Mouse (Mus musculus): ENCODE results near the gene Borcs8. TPM values are rescaled to one million over a fixed set of nuclear protein-coding genes. Genes with fewer than 3 reads are reported as not detected.
A peak's percentile ranks its signal among the peaks of the same experiment; 100 is the strongest.

The Borcs8 gene
- total RNA-seq (2022): 10 to 100 TPM; 41.6 to 46.4 (median 43.8) TPM

- DNase-seq (ENCODE audit: low spot score in 2 of 2): peak; percentile 98 to 99
These were observed at the start of gene Borcs8, which contains the start of the genes Rfxank and Mef2b for GRCm38 (mm10) chr8:70139026-70139857. Borcs8 (plus strand) TSS chr8:70139499. Rfxank (minus strand) TSS chr8:70139154. Mef2b (plus strand) TSS chr8:70139711.

DNA sequence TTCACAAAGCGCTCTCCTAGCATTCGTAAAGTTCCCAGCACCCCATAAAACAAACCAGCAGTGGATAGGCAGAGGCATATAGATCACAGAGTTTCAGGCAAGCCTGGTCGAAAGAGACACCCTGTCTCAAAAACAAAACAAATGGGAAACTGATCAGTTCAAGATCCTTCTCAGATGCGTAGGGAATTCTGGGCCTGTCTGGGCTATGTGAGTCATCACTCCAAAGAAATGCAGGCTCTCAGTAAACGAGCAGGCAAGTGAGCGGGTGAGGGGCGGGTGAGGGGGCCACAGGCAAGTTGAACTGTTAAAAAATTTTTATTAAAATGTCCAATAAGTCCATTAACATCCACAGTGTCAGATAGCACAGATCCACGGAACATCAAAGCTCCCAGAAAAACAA lies 46.5 kb upstream of the Borcs8 start:
- DNase-seq (ENCODE audit: low spot score in 2 of 2): no peak

GRCm38 (mm10) chr8:70099276-70099675 lies 40.0 kb upstream of the Borcs8 start:
- DNase-seq (ENCODE audit: low spot score in 2 of 2): no peak

- DNase-seq (ENCODE audit: low spot score in 2 of 2): no peak
These were observed 39.1 kb upstream of the Borcs8 start for GRCm38 (mm10) chr8:70100241-70100640.

DNA sequence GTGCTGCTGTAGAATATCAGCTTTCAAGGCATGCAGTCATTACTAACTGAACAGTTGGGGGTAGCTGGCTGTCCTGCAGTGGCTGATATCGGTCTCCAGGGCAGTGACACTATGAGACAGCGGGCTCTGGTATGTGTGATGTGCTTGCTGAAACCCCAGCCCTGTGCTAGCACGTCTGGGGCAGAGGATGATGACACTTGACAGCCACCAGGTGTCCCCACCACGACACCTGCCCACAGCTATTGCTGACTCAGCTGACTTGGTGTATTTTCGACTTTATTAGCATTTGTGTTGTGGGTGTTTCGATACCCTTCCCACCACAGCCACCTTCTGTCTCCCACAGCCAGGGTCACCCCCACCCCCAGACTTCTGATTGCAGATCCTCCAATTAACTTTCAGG lies 34.8 kb upstream of the Borcs8 start:
- no peak for DNase-seq (ENCODE audit: low spot score in 2 of 2)

- no peak for DNase-seq (ENCODE audit: low spot score in 2 of 2)
These were observed 34.4 kb upstream of the Borcs8 start for GRCm38 (mm10) chr8:70104922-70105321.

GRCm38 (mm10) chr8:70110451-70110850 lies 28.8 kb upstream of the Borcs8 start:
- DNase-seq (ENCODE audit: low spot score in 2 of 2): no peak

DNA sequence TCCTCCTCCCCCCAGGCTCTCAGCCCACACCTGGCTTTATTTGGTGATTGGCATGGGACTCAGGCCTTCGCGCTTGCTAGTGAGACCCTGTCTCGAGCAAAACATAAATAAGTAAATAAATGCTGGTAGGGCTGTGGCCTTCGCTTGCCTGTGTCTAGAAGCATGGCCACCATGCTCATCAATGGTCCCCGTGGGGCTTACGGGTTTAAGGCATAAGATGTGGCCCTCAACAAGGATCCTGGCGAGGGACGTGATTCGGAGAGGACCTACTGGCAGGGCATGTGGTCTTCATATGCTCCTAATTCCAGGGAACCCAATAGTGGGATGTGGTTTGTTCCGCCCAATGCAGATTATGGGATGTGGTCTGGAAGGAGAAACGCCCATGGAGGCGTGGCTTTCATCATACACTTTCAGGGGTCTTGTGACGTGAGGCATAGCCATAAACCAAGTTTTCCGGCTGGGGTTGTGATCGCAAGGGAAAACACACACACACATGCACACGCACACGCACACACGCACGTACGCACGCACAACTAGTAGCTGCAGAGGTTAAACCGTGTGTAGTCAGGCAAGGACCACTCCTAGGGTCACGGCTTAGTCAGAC lies 28.0 kb upstream of the Borcs8 start:
- DNase-seq (ENCODE audit: low spot score in 2 of 2): no peak

GRCm38 (mm10) chr8:70112401-70113016 lies 26.8 kb upstream of the Borcs8 start:
- no peak for DNase-seq (ENCODE audit: low spot score in 2 of 2)

GRCm38 (mm10) chr8:70114488-70114887 lies 24.8 kb upstream of the Borcs8 start:
- DNase-seq (ENCODE audit: low spot score in 2 of 2): no peak

GRCm38 (mm10) chr8:70114892-70115291 lies 24.4 kb upstream of the Borcs8 start:
- DNase-seq (ENCODE audit: low spot score in 2 of 2): no peak

DNA sequence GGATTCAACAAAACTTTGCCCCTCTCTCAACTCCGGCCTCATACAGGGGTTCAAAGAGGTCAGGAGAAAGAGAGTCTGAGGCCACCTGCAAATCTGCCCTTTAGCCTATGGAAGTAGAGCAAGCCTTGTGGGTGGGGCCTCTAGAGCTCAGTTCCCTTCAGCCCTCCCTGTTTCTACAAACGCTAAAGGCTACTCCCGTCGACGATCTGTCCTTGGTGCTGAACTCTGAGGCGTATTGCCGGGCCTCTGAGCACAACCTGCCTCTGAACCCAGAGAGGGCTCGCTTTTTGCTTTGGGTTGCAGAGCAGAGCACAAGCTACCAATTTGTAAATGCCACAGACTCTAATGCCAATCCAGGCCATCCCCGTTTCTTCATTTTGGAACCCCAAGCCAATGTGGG lies 21.7 kb upstream of the Borcs8 start:
- no peak for DNase-seq (ENCODE audit: low spot score in 2 of 2)

DNA sequence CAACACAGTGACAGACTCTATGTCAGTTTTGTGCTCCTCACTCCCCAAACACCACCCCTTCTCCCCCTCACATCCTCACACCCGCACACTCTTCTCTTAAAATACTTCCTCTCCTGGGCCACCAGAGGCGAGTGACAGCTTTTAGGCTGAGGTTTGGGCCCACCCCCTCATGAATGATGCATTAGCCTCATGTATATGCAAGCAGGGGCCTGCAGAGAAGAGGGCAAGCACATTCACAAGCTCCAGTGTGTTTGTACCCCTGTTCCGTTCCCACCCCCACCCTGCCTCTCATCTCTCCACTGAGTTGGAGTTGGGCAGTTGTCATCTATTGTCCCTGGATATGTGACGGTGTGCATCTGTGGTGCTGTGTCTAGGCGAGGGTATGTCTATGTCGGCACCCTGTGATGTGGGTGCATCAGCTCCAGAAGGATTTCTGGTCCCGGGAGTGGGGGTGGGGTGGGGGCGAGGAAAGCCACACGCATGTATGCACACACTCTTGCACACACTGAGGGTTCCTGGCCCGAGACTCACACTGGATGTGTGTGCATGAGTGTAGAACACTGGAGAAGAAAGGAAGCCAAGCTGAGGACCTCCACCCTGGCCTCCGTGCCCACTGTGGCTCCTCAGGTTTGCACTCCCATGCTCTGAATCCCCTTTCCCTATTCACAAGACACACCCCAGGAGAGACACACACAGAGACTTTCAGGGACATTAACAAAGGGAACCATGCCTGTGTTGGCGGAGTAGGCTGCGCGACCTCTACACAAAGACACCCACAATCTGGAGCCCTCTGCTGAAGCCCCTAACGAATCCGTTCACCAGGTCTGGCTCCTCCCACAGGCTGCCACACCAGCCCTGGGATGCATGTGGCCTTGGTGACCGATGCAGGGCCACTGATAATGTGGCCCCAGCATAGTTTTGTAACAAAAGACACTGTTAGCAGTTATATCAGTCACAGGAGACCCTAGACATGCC lies 20.3 kb upstream of the Borcs8 start:
- peak; percentile 59 to 64 for DNase-seq (ENCODE audit: low spot score in 2 of 2)

- DNase-seq (ENCODE audit: low spot score in 2 of 2): peak; percentile 88 to 92
These were observed 18.6 kb upstream of the Borcs8 start, which contains the start of gene Ncan for GRCm38 (mm10) chr8:70120667-70121066. Ncan (minus strand) TSS chr8:70120873.

GRCm38 (mm10) chr8:70122863-70123262 lies 16.4 kb upstream of the Borcs8 start:
- no peak for DNase-seq (ENCODE audit: low spot score in 2 of 2)

- DNase-seq (ENCODE audit: low spot score in 2 of 2): no peak
These were observed 14.3 kb upstream of the Borcs8 start for GRCm38 (mm10) chr8:70124992-70125391.

DNA sequence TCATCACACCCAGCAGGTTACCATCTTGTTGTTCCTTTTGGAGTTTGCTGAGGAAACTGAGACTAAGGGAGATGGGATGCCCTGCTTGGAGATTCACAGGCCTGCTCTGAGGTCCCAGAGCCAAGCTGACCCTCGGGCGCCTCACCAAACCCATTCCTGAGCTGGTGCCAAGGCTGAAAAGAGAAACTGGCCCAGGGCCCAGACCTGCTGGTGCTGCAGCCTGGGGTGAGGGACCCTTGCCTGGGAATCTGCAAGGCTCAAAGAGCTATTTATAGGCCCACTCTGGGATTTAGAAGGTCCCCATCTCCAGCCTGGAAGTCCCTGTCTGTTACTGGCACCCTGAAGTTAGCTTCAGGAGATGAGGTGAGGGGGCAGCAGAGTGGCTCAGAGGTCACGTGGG lies 10.9 kb upstream of the Borcs8 start:
- peak; percentile 70 to 75 for DNase-seq (ENCODE audit: low spot score in 2 of 2)

DNA sequence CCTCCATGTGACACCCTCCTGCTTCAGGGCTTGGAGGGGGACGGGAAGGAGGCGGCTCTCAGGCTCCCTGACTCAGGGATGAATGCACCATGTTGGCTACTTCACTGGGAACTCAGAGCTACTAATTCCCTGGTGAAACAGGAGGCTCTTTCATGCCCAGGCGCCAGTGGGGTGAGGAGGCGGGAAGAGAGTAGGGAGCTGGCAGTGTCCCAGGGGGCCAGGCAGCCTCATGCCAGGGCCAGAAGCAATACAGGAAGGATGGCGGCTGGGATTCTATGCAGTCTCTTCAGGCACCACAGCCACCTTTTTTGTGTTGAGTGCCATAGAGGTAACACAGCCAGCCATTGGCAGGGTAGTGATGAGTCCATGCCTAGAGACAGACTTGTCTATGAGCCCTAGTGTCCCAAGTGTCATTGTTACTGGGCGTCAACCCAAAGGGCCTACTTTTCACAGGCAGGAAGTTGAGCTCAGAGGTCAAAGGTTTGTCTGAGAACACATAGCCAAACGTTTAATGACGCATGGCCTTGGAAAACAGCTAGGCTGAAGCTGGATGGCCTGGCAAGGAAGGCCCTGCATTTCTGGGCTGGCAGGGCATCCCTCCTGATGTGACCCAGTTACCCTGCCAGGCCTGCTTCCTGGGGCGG lies 9.9 kb upstream of the Borcs8 start:
- DNase-seq (ENCODE audit: low spot score in 2 of 2): peak; percentile 86 to 89

- no peak for DNase-seq (ENCODE audit: low spot score in 2 of 2)
These were observed 9.2 kb upstream of the Borcs8 start for GRCm38 (mm10) chr8:70130066-70130465.

- peak; percentile 65 to 71 for DNase-seq (ENCODE audit: low spot score in 2 of 2)
These were observed 8.0 kb upstream of the Borcs8 start, which contains the start of gene Nr2c2ap for GRCm38 (mm10) chr8:70131166-70131883. Nr2c2ap (plus strand) TSS chr8:70131333.
